Mouse (Mus musculus): ENCODE data around the gene Tm9sf4.

The Tm9sf4 gene

GRCm38 (mm10) chr2:153214771-153215259 is 53.7 kb downstream of the Tm9sf4 start:
- no peak for DNase-seq (ENCODE audit: low read depth, low spot score)

GRCm38 (mm10) chr2:153215421-153215820 is 54.3 kb downstream of the Tm9sf4 start:
- no peak for DNase-seq (ENCODE audit: low read depth, low spot score)

- DNase-seq (ENCODE audit: low read depth, low spot score) = no peak
Observed at GRCm38 (mm10) chr2:153217826-153218340, 56.8 kb downstream of the Tm9sf4 start.

- DNase-seq (ENCODE audit: low read depth, low spot score) = no peak
Observed at GRCm38 (mm10) chr2:153218516-153218915, 57.4 kb downstream of the Tm9sf4 start.

GRCm38 (mm10) chr2:153221620-153222019 is 60.5 kb downstream of the Tm9sf4 start:
- DNase-seq (ENCODE audit: low read depth, low spot score) = no peak

- DNase-seq (ENCODE audit: low read depth, low spot score) = no peak
Observed at GRCm38 (mm10) chr2:153222130-153222529, 61.0 kb downstream of the Tm9sf4 start.

- DNase-seq (ENCODE audit: low read depth, low spot score) = no peak
Observed at GRCm38 (mm10) chr2:153222566-153222965, 61.5 kb downstream of the Tm9sf4 start.

GRCm38 (mm10) chr2:153224946-153225594 is 64.0 kb downstream of the Tm9sf4 start, which contains the start of gene Tspyl3:
TSS of gene Tspyl3 (minus strand) at chr2:153225441.
- peak; percentile 42 for DNase-seq (ENCODE audit: low read depth, low spot score)

GRCm38 (mm10) chr2:153225595-153225953 is 64.5 kb downstream of the Tm9sf4 start:
- DNase-seq (ENCODE audit: low read depth, low spot score) = no peak

- no peak for DNase-seq (ENCODE audit: low read depth, low spot score)
Observed at GRCm38 (mm10) chr2:153227959-153228358, 66.9 kb downstream of the Tm9sf4 start.

- no peak for DNase-seq (ENCODE audit: low read depth, low spot score)
Observed at GRCm38 (mm10) chr2:153228523-153228922, 67.4 kb downstream of the Tm9sf4 start.

GRCm38 (mm10) chr2:153237193-153237592 is 76.1 kb downstream of the Tm9sf4 start:
- DNase-seq (ENCODE audit: low read depth, low spot score) = no peak

- DNase-seq (ENCODE audit: low read depth, low spot score) = no peak
Observed at GRCm38 (mm10) chr2:153237891-153238290, 76.8 kb downstream of the Tm9sf4 start.

- no peak for DNase-seq (ENCODE audit: low read depth, low spot score)
Observed at GRCm38 (mm10) chr2:153238406-153238805, 77.3 kb downstream of the Tm9sf4 start.

GRCm38 (mm10) chr2:153239021-153239859 is 78.1 kb downstream of the Tm9sf4 start:
- no peak for DNase-seq (ENCODE audit: low read depth, low spot score)

GRCm38 (mm10) chr2:153239860-153240480 is 78.9 kb downstream of the Tm9sf4 start:
- DNase-seq (ENCODE audit: low read depth, low spot score) = no peak

GRCm38 (mm10) chr2:153240701-153241235 is 79.7 kb downstream of the Tm9sf4 start:
- DNase-seq (ENCODE audit: low read depth, low spot score) = no peak

- DNase-seq (ENCODE audit: low read depth, low spot score) = peak; percentile 79
Observed at GRCm38 (mm10) chr2:153241250-153242014, 80.3 kb downstream of the Tm9sf4 start, which contains the start of the genes Plagl2 and Pofut1. TSS of gene Plagl2 (minus strand) at chr2:153241426. TSS of gene Pofut1 (plus strand) at chr2:153241533.

- no peak for DNase-seq (ENCODE audit: low read depth, low spot score)
Observed at GRCm38 (mm10) chr2:153242156-153242555, 81.1 kb downstream of the Tm9sf4 start.

- DNase-seq (ENCODE audit: low read depth, low spot score) = no peak
Observed at GRCm38 (mm10) chr2:153249751-153250150, 88.6 kb downstream of the Tm9sf4 start.

GRCm38 (mm10) chr2:153256604-153257003 is 95.5 kb downstream of the Tm9sf4 start:
- DNase-seq (ENCODE audit: low read depth, low spot score) = no peak

All from brain, embryonic 18.5 days (tissue).